Mouse (Mus musculus) heart, embryonic 12.5 days (tissue): ENCODE results near the gene Mrm2. TPM values are rescaled to one million over a fixed set of nuclear protein-coding genes. Genes with fewer than 3 reads are reported as not detected.

Experiments used
- polyA plus RNA-seq: library from polyadenylated mRNA; unstranded; fragments of >200 nt; fragmentation: Nextera tagmentation; extraction: Ambion mirVana; gene quantifications from 2 replicates; pipeline ENCODE4 v1.2.1, GENCODE M21; 2016

The Mrm2 gene
- polyA plus RNA-seq, 1 experiment from 2014 or later: 15.2 TPM

Other genes with a start within 250 kb of the Mrm2 start
- 25.5 and 26.3 TPM in 2 replicates for gene Mad1l1, start 10.3 kb downstream of the Mrm2 start, polyA plus RNA-seq
- 25.8 and 28.0 TPM in 2 replicates for gene Nudt1, start 10.2 kb downstream of the Mrm2 start, polyA plus RNA-seq
- gene Snx8, start 57.4 kb upstream of the Mrm2 start, polyA plus RNA-seq: 15.2 and 16.5 TPM in 2 replicates
- 128 and 138 TPM in 2 replicates for gene Eif3b, start 87.4 kb upstream of the Mrm2 start, polyA plus RNA-seq
- gene Gm4869, start 113.7 kb upstream of the Mrm2 start, polyA plus RNA-seq: 0.06 TPM in 1 of 2 replicates, not detected in the other
- 22.5 TPM in 2 replicates for gene Chst12, start 173.7 kb upstream of the Mrm2 start, polyA plus RNA-seq
- gene Grifin, start 233.2 kb upstream of the Mrm2 start, polyA plus RNA-seq: 0.31 TPM in 1 of 2 replicates, not detected in the other